Mouse (Mus musculus) urinary bladder, adult 18-20 months (tissue): Measurements from ENCODE around the gene Kctd2.
A peak's percentile ranks its signal among the peaks of the same experiment; 100 is the strongest.

Source experiments
- DNase-seq, 2 experiments: peaks; one replicate each; pipeline ENCODE4 v3.0.0; 2022; ENCODE audit warnings: low spot score in 2 of 2, mixed read lengths in 2 of 2

The Kctd2 gene

GRCm38 (mm10) chr11:115400630-115401391 is 19.1 kb upstream of the Kctd2 start:
- no peak for DNase-seq

GRCm38 (mm10) chr11:115403338-115404124 is 16.4 kb upstream of the Kctd2 start, which contains the start of gene Mrpl58:
TSS of gene Mrpl58 (plus strand) at chr11:115403752.
- DNase-seq = peak; percentile 74 to 94

- no peak for DNase-seq
These were observed 14.2 kb upstream of the Kctd2 start for GRCm38 (mm10) chr11:115405723-115406122.

GRCm38 (mm10) chr11:115406858-115407401 is 13.0 kb upstream of the Kctd2 start:
- no peak for DNase-seq

GRCm38 (mm10) chr11:115408266-115408920 is 11.5 kb upstream of the Kctd2 start:
- DNase-seq = no peak

- no peak for DNase-seq
These were observed 10.4 kb upstream of the Kctd2 start for GRCm38 (mm10) chr11:115409556-115409955.

- peak; percentile 42 to 53 for DNase-seq
These were observed 635 bp downstream of the Kctd2 start for GRCm38 (mm10) chr11:115420336-115421190.

GRCm38 (mm10) chr11:115421328-115421727 is 1.4 kb downstream of the Kctd2 start:
- DNase-seq = no peak

GRCm38 (mm10) chr11:115421972-115422371 is 2.0 kb downstream of the Kctd2 start:
- DNase-seq = no peak

GRCm38 (mm10) chr11:115423091-115423490 is 3.2 kb downstream of the Kctd2 start:
- no peak for DNase-seq

- DNase-seq = no peak
These were observed 4.7 kb downstream of the Kctd2 start for GRCm38 (mm10) chr11:115424666-115425065.

GRCm38 (mm10) chr11:115425671-115426070 is 5.7 kb downstream of the Kctd2 start:
- no peak for DNase-seq

- DNase-seq = peak; percentile 22 to 40
These were observed 7.8 kb downstream of the Kctd2 start for GRCm38 (mm10) chr11:115427482-115428331.

- no peak for DNase-seq
These were observed 9.4 kb downstream of the Kctd2 start for GRCm38 (mm10) chr11:115429307-115429706.

- DNase-seq = no peak
These were observed 10.6 kb downstream of the Kctd2 start for GRCm38 (mm10) chr11:115430561-115430960.

GRCm38 (mm10) chr11:115432814-115433213 is 12.9 kb downstream of the Kctd2 start:
- DNase-seq = no peak

- DNase-seq = no peak
These were observed 13.4 kb downstream of the Kctd2 start for GRCm38 (mm10) chr11:115433342-115433741.

- DNase-seq = no peak
These were observed 15.8 kb downstream of the Kctd2 start for GRCm38 (mm10) chr11:115435596-115436337.

GRCm38 (mm10) chr11:115437571-115438122 is 17.7 kb downstream of the Kctd2 start:
- no peak for DNase-seq
